Mouse (Mus musculus) midbrain, embryonic 10.5 days (tissue): ENCODE data around the gene Rpa2. TPM values are rescaled to one million over a fixed set of nuclear protein-coding genes. Genes with fewer than 3 reads are reported as not detected.

Experiments used
- DNase-seq: peaks from one replicate; pipeline ENCODE4 v3.0.0-alpha.2; 2017; ENCODE audit warnings: low spot score
- H3K27ac ChIP-seq: fragments of 300-500 bp; sonication (generic); replicated peaks from 2 replicates; pipeline ENCODE4 v1.5.1; 2016; ENCODE audit warnings: mild to moderate bottlenecking
- H3K27me3 ChIP-seq: fragments of 300-500 bp; sonication (generic); 2 replicates; pipeline ENCODE4 v1.6.1; 2016; ENCODE audit warnings: low read depth, mild to moderate bottlenecking; ENCODE audit not compliant: poor library complexity, severe bottlenecking
- H3K36me3 ChIP-seq: fragments of 300-500 bp; sonication (generic); 2 replicates; pipeline ENCODE4 v1.6.1; 2016; ENCODE audit warnings: mild to moderate bottlenecking, moderate library complexity
- H3K4me1 ChIP-seq: fragments of 300-500 bp; sonication (generic); 2 replicates; pipeline ENCODE4 v1.6.1; 2016
- H3K4me3 ChIP-seq: fragments of 300-500 bp; sonication (generic); 2 replicates; pipeline ENCODE4 v1.5.1; 2016; ENCODE audit warnings: mild to moderate bottlenecking, moderate library complexity
- H3K9me3 ChIP-seq: fragments of 300-500 bp; sonication (generic); replicated peaks from 2 replicates; pipeline ENCODE4 v1.6.1; 2016; ENCODE audit warnings: mild to moderate bottlenecking
- WGBS: fragments of 180-500 bp; shearing (Covaris S2); methylation state at CpG from one replicate; pipeline ENCODE4 v1.1.7; 2016; 5-methylcytosine and 5-hydroxymethylcytosine counted together
- polyA plus RNA-seq: library from polyadenylated mRNA; unstranded; fragments of >200 nt; fragmentation: Nextera tagmentation; extraction: Ambion mirVana; gene quantifications from 2 replicates; pipeline ENCODE4 v1.2.1, GENCODE M21; 2016

The Rpa2 gene
- polyA plus RNA-seq, 1 experiment from 2014 or later, result 200 TPM

- Histone ChIP-seq H3K36me3 (no peaks in the 10 kb centered on the region), H3K9me3 (peaks cover 15% of the 10 kb centered on the region), H3K4me3 (no peak overlapping the region), H3K27ac (no peak overlapping the region), H3K4me1 (no peaks in the 10 kb centered on the region), H3K27me3 (no peaks in the 10 kb centered on the region)
- WGBS, result 84% methylated on average over 7 of the region's 7 CpGs
- no peak for DNase-seq
Observed at GRCm38 (mm10) chr4:132816404-132816803, 48.3 kb downstream of the Rpa2 start.

- Histone ChIP-seq H3K4me1 (no peaks in the 10 kb centered on the region), H3K27ac (no peak overlapping the region), H3K9me3 (peaks cover 13% of the 10 kb centered on the region), H3K27me3 (no peaks in the 10 kb centered on the region), H3K4me3 (no peak overlapping the region), H3K36me3 (no peaks in the 10 kb centered on the region)
- 76% methylated on average over 2 of the region's 2 CpGs for WGBS
- DNase-seq, result no peak
Observed at GRCm38 (mm10) chr4:132816855-132817254, 48.7 kb downstream of the Rpa2 start.

GRCm38 (mm10) chr4:132818442-132818841, 50.3 kb downstream of the Rpa2 start:
- no peak overlapping the region for H3K27ac ChIP-seq
- no peak for DNase-seq
- no peaks in the 10 kb centered on the region for H3K36me3 ChIP-seq
- H3K27me3 ChIP-seq, result no peaks in the 10 kb centered on the region
- peaks cover 13% of the 10 kb centered on the region for H3K9me3 ChIP-seq
- 52% methylated on average over 2 of the region's 2 CpGs for WGBS
- H3K4me3 ChIP-seq, result no peak overlapping the region
- H3K4me1 ChIP-seq, result no peaks in the 10 kb centered on the region

- peaks cover 17% of the 10 kb centered on the region for H3K9me3 ChIP-seq
- WGBS, result 72% methylated on average over 8 of the region's 8 CpGs
- peaks cover 51% of the 10 kb centered on the region for H3K36me3 ChIP-seq
- peak; percentile 67 for DNase-seq
- no peaks in the 10 kb centered on the region for H3K4me1 ChIP-seq
- no peaks in the 10 kb centered on the region for H3K27me3 ChIP-seq
- H3K27ac ChIP-seq, result no peak overlapping the region
- H3K4me3 ChIP-seq, result no peak overlapping the region
Observed at GRCm38 (mm10) chr4:132823614-132824366, 55.7 kb downstream of the Rpa2 start.

Other genes with a start within 250 kb of the Rpa2 start
- 965 and 979 TPM in 2 replicates for gene Atpif1, start 234.7 kb upstream of the Rpa2 start, polyA plus RNA-seq
- gene Dnajc8, start 232.8 kb upstream of the Rpa2 start, polyA plus RNA-seq, result 203 and 216 TPM in 2 replicates
- gene Ptafr, start 204.3 kb upstream of the Rpa2 start, polyA plus RNA-seq, result 0.41 and 0.56 TPM in 2 replicates
- gene Eya3, start 129.3 kb upstream of the Rpa2 start, polyA plus RNA-seq, result 30.0 and 30.1 TPM in 2 replicates
- 4.3 and 4.8 TPM in 2 replicates for gene Xkr8, start 35.8 kb upstream of the Rpa2 start, polyA plus RNA-seq
- gene Smpdl3b, start 11.1 kb upstream of the Rpa2 start, polyA plus RNA-seq, result 2.3 and 2.9 TPM in 2 replicates
- 0.86 and 1.2 TPM in 2 replicates for gene Themis2, start 28.1 kb downstream of the Rpa2 start, polyA plus RNA-seq
- 78.1 and 79.8 TPM in 2 replicates for gene Ppp1r8, start 74.8 kb downstream of the Rpa2 start, polyA plus RNA-seq
- gene Stx12, start 116.2 kb downstream of the Rpa2 start, polyA plus RNA-seq, result 61.5 and 72.5 TPM in 2 replicates
- gene Fam76a, start 154.2 kb downstream of the Rpa2 start, polyA plus RNA-seq, result 34.7 and 35.5 TPM in 2 replicates
- gene Fgr, start 205.8 kb downstream of the Rpa2 start, polyA plus RNA-seq, result 0.05 and 0.10 TPM in 2 replicates
- 5.7 and 5.8 TPM in 2 replicates for gene Ahdc1, start 242.9 kb downstream of the Rpa2 start, polyA plus RNA-seq